In the genomic region with DNA sequence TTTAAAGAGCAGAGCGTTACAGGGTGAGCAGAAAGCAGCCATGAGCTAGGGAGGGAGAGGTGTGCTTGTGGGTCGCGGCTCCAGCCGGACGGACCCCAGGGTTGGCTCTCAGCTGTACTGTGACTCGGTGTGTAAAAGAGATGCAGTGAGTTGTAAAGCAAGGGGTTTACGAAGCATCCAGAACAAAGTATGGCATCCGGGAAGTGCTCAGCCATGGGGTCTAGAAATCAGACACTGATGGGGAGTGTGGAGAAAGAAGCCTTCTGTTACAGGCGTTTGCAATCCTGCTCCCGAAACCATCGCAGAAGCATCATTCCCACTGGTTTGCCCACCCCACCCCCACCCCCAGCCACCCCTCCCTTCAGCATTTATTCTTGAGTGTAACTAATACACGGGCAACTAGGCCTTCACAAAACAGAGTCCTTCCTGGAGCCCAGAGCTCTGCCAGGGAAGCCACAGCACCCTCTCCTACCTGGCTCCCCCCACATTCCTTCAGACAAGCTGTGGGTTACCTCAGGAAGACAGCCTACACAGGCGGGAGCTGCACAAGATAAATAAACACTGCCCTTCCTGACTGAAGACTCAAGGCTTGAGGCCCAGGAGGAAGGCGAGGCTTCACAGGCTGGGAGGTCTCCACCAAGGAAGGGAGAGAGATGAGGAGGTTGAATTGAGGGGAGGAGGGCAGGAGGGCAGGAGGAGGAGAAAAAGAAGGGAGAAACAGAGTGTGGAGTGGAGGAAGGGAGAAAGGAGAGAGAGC, we compare ENCODE assay signal across 9 mouse cellular contexts.
DNase-seq lines count a peak whose midpoint lies in the region; ATAC-seq and TF ChIP-seq lines count a peak whose summit lies in the region.
"Had no signal": no experiment of that assay in that cellular context is flagged by ENCODE, and none has a peak within 500 bp of the region (broad histone marks: within the 10 kb centered on the region; RNA-seq: fewer than 3 reads in every experiment).

No protein-coding gene starts in this region.

- no peak overlapping the region for H3K4me3 ChIP-seq in midbrain, embryonic 10.5 days
- H3K4me3 ChIP-seq in midbrain, postnatal 0 days (ENCODE audit: low read depth, low read length), result no peak overlapping the region
- no peak overlapping the region for H3K4me3 ChIP-seq in forebrain, embryonic 15.5 days
- peak overlapping the region; percentile 14 to 39 for H3K4me3 ChIP-seq in liver, embryonic 14.5 days (ENCODE audit: insufficient read depth in 1 of 2, low read depth in 2 of 2, low read length in 2 of 2)

- no peaks in the 10 kb centered on the region for H3K36me3 ChIP-seq in midbrain, embryonic 10.5 days
- H3K36me3 ChIP-seq in midbrain, postnatal 0 days (ENCODE audit: insufficient read depth, low read length), result no peaks in the 10 kb centered on the region
- H3K36me3 ChIP-seq in forebrain, embryonic 15.5 days, result no peaks in the 10 kb centered on the region
- H3K36me3 ChIP-seq in liver, embryonic 14.5 days (replicated peaks; ENCODE audit: control insufficient read depth, insufficient read depth, low read depth), result no peaks in the 10 kb centered on the region

- no peak overlapping the region for H3K9ac ChIP-seq in midbrain, postnatal 0 days (replicated peaks; ENCODE audit: low read length, poor library complexity, severe bottlenecking)
- no peak overlapping the region; the same call in 1 of the 2 replicates for H3K9ac ChIP-seq in forebrain, embryonic 15.5 days (replicated peaks)
- peak overlapping the region; percentile 47; the same call in 1 of the 2 replicates for H3K9ac ChIP-seq in liver, embryonic 14.5 days (replicated peaks)

- peak overlapping the region; percentile 82 for H3K27ac ChIP-seq in midbrain, embryonic 10.5 days (replicated peaks)
- no peak overlapping the region for H3K27ac ChIP-seq in midbrain, postnatal 0 days (ENCODE audit: low read depth, low read length)
- peak overlapping the region; percentile 54 for H3K27ac ChIP-seq in forebrain, embryonic 15.5 days (replicated peaks)
- peak overlapping the region; percentile 51 for H3K27ac ChIP-seq in liver, embryonic 14.5 days

- no peak for DNase-seq in midbrain, embryonic 10.5 days (ENCODE audit: low spot score)
- no peak for DNase-seq in midbrain, postnatal 0 days (ENCODE audit: low spot score)
- DNase-seq in liver, embryonic 14.5 days (ENCODE audit: low read depth in 3 of 3, low spot score in 3 of 3), result no peak
- peak; percentile 40 for DNase-seq in testis, postnatal 10 days (ENCODE audit: low spot score)
- DNase-seq in c-Kit-positive CD71-positive TER-119-positive erythroid progenitor cells, embryonic 14.5 days (ENCODE audit: low spot score), result no peak
- DNase-seq: cerebellum, adult 11 months; gastrocnemius, postnatal 14 days had no signal

- no peak for ATAC-seq in midbrain, postnatal 0 days (ENCODE audit: low FRiP score)
- peak; percentile 35 for ATAC-seq in forebrain, embryonic 15.5 days (replicated peaks)
- ATAC-seq in liver, embryonic 14.5 days (ENCODE audit: insufficient read depth), result peak; percentile 53; the same call in 1 of the 2 replicates
- no peak for ATAC-seq in frontal cortex, adult (ENCODE audit: low TSS enrichment)

- peaks cover 28% of the 10 kb centered on the region for H3K4me1 ChIP-seq in midbrain, embryonic 10.5 days
- H3K4me1 ChIP-seq in midbrain, postnatal 0 days (ENCODE audit: insufficient read depth, low read length), result 0 out of 2 replicates have a peak, but pooled peaks cover 4% of the 10 kb centered on the region
- H3K4me1 ChIP-seq in forebrain, embryonic 15.5 days, result peaks cover 20% of the 10 kb centered on the region
- peaks cover 9 to 21% of the 10 kb centered on the region in 2 experiments; a peak in 3 of 4 replicates for H3K4me1 ChIP-seq in liver, embryonic 14.5 days (replicated peaks; ENCODE audit: control insufficient read depth in 2 of 2, insufficient read depth in 2 of 2, low read length in 1 of 2)

- no peak overlapping the region for H3K4me2 ChIP-seq in midbrain, postnatal 0 days (ENCODE audit: low read depth, low read length, poor library complexity, severe bottlenecking)
- peak overlapping the region; percentile 28 for H3K4me2 ChIP-seq in forebrain, embryonic 15.5 days (replicated peaks)
- peak overlapping the region; percentile 62 for H3K4me2 ChIP-seq in liver, embryonic 14.5 days (ENCODE audit: low read depth)

- H3K27me3 ChIP-seq in midbrain, embryonic 10.5 days (ENCODE audit: low read depth, poor library complexity, severe bottlenecking), result no peaks in the 10 kb centered on the region
- no peaks in the 10 kb centered on the region for H3K27me3 ChIP-seq in midbrain, postnatal 0 days (ENCODE audit: insufficient read depth, low read length)
- H3K27me3 ChIP-seq in forebrain, embryonic 15.5 days, result no peaks in the 10 kb centered on the region
- H3K27me3 ChIP-seq in liver, embryonic 14.5 days (ENCODE audit: control insufficient read depth, insufficient read depth, low read length), result no peaks in the 10 kb centered on the region

- no peaks in the 10 kb centered on the region; the same call in 1 of the 2 replicates for H3K9me3 ChIP-seq in midbrain, embryonic 10.5 days (replicated peaks)
- no peaks in the 10 kb centered on the region for H3K9me3 ChIP-seq in midbrain, postnatal 0 days (ENCODE audit: low read length)
- H3K9me3 ChIP-seq in forebrain, embryonic 15.5 days, result no peaks in the 10 kb centered on the region
- no peaks in the 10 kb centered on the region for H3K9me3 ChIP-seq in liver, embryonic 14.5 days (ENCODE audit: control insufficient read depth, low read length)

- TF ChIP-seq CTCF in midbrain, postnatal 0 days (IDR thresholded peaks at IDR 0.05), result no peak
- TF ChIP-seq CTCF in liver, embryonic 14.5 days (IDR thresholded peaks at IDR 0.05; ENCODE audit: low read depth), result no peak

- no peak for TF ChIP-seq EP300 in liver, embryonic 14.5 days (IDR thresholded peaks at IDR 0.05; ENCODE audit: low read depth)

- WGBS in midbrain, embryonic 10.5 days, result 67% methylated on average over 14 of the region's 14 CpGs
- WGBS in midbrain, postnatal 0 days, result 52% methylated on average over 14 of the region's 14 CpGs
- WGBS in forebrain, embryonic 15.5 days, result 62% methylated on average over 14 of the region's 14 CpGs
- WGBS in liver, embryonic 14.5 days (ENCODE audit: insufficient replicate concordance), result 68% methylated on average over 13 of the region's 14 CpGs

Comparison
In these comparisons a context has a peak if more than half of its experiments do, and no peak if none do; other contexts are left out.
1. H3K4me3 ChIP-seq: peak in liver, embryonic 14.5 days (2 of 2); none in midbrain, embryonic 10.5 days (single experiment), midbrain, postnatal 0 days (single experiment) and forebrain, embryonic 15.5 days (single experiment).
2. ATAC-seq: peak in forebrain, embryonic 15.5 days (single experiment) and liver, embryonic 14.5 days (single experiment); none in midbrain, postnatal 0 days (single experiment) and frontal cortex, adult (single experiment).